Mouse (Mus musculus) testis, postnatal 10 days (tissue): ENCODE data around the gene Zfand6.

Source experiments
- DNase-seq: peaks from one replicate; pipeline ENCODE4 v3.0.0; 2021; ENCODE audit warnings: low spot score

Zfand6 gene

GRCm38 (mm10) chr7:84651303-84651986, 38.3 kb downstream of the Zfand6 start:
- DNase-seq: no peak

- DNase-seq: no peak
These were observed 40.7 kb downstream of the Zfand6 start for GRCm38 (mm10) chr7:84649016-84649415.

- no peak for DNase-seq
These were observed 43.5 kb downstream of the Zfand6 start for GRCm38 (mm10) chr7:84646256-84646655.

- no peak for DNase-seq
These were observed 46.3 kb downstream of the Zfand6 start for GRCm38 (mm10) chr7:84643270-84643998.

GRCm38 (mm10) chr7:84642159-84642928, 47.4 kb downstream of the Zfand6 start:
- no peak for DNase-seq

- DNase-seq: no peak
These were observed 52.8 kb downstream of the Zfand6 start for GRCm38 (mm10) chr7:84636939-84637338.

GRCm38 (mm10) chr7:84631878-84632277, 57.9 kb downstream of the Zfand6 start:
- DNase-seq: no peak

GRCm38 (mm10) chr7:84623718-84624117, 66.0 kb downstream of the Zfand6 start:
- no peak for DNase-seq

- no peak for DNase-seq
These were observed 68.8 kb downstream of the Zfand6 start for GRCm38 (mm10) chr7:84620956-84621355.

- DNase-seq: no peak
These were observed 70.8 kb downstream of the Zfand6 start for GRCm38 (mm10) chr7:84618951-84619350.

- no peak for DNase-seq
These were observed 77.3 kb downstream of the Zfand6 start for GRCm38 (mm10) chr7:84612445-84612844.

- no peak for DNase-seq
These were observed 78.2 kb downstream of the Zfand6 start for GRCm38 (mm10) chr7:84611609-84612008.

GRCm38 (mm10) chr7:84606293-84606749, 83.4 kb downstream of the Zfand6 start, which contains the start of gene Fah:
TSS of gene Fah (minus strand) at chr7:84606722.
- peak; percentile 53 for DNase-seq

- peak; percentile 84 for DNase-seq
These were observed 84.0 kb downstream of the Zfand6 start for GRCm38 (mm10) chr7:84605704-84606292.

- no peak for DNase-seq
These were observed 84.6 kb downstream of the Zfand6 start for GRCm38 (mm10) chr7:84605033-84605687.

GRCm38 (mm10) chr7:84604501-84604900, 85.3 kb downstream of the Zfand6 start:
- no peak for DNase-seq

- no peak for DNase-seq
These were observed 88.4 kb downstream of the Zfand6 start for GRCm38 (mm10) chr7:84601331-84601730.

- DNase-seq: no peak
These were observed 89.1 kb downstream of the Zfand6 start for GRCm38 (mm10) chr7:84600631-84601030.

- no peak for DNase-seq
These were observed 93.1 kb downstream of the Zfand6 start for GRCm38 (mm10) chr7:84596633-84597032.

GRCm38 (mm10) chr7:84596002-84596401, 93.8 kb downstream of the Zfand6 start:
- no peak for DNase-seq

GRCm38 (mm10) chr7:84594917-84595303, 94.8 kb downstream of the Zfand6 start:
- DNase-seq: no peak
